Mouse (Mus musculus): Measurements from ENCODE around the gene Gpr61. TPM values are rescaled to one million over a fixed set of nuclear protein-coding genes. Genes with fewer than 3 reads are reported as not detected.

Gpr61 gene
- polyA plus RNA-seq, 1 experiment from 2014 or later: not detected

DNA sequence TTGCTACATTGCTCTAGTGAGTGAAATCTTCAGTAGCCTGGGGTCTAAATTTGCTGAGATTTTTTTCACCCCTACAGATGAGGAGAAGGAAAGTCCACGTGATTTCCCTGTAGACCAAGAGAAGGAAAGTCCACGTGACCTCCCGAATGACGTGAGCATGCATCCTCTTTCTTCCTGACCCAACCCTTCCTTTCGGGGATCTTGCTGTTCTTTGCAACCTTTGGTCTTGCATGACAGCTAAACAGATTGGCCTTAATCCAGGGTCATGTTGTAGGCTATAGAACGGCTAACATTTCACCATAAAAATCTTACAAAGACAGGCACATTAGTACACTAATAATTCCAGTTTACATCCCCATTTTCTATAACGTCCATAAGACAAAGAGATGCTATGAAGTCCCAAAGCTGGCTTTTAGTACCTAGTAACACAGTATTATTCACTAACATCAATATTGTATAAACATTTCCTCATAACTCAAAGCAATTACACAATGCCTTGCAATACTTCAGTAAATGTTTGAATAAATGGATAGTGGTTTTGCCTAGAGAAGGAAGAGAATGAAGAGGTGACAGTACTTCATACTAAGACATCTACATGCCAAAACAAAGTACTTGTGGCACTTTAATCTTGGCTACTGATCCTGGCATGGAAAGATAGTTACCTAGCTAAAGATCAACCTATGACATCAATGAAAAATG is 40.9 kb downstream of the Gpr61 start:
- Histone ChIP-seq H3K9ac (replicated peaks) (no peak overlapping the region), H3K9me3 (ENCODE audit: low read length) (no peaks in the 10 kb centered on the region), H3K4me2 (ENCODE audit: low read depth, low read length) (peak overlapping the region; percentile 26; the same call in 1 of the 2 replicates), H3K36me3 (replicated peaks; ENCODE audit: insufficient read depth, low read length) (peaks cover 76% of the 10 kb centered on the region), H3K4me1 (ENCODE audit: insufficient read depth) (peaks cover 15% of the 10 kb centered on the region), H3K27ac (ENCODE audit: low read depth) (peak overlapping the region; percentile 48; the same call in 1 of the 2 replicates), H3K4me3 (ENCODE audit: low read depth, low read length) (no peak overlapping the region), H3K27me3 (ENCODE audit: insufficient read depth, low read length) (no peaks in the 10 kb centered on the region)
- no peak for DNase-seq
- 65% methylated on average over 7 of the region's 7 CpGs for WGBS (ENCODE audit: insufficient replicate concordance)
- ATAC-seq: peak; percentile 77
- TF ChIP-seq EP300 (IDR thresholded peaks at IDR 0.05; ENCODE audit: low read depth): no peak; the same call in 1 of the 2 replicates
- no peak for TF ChIP-seq CTCF (IDR thresholded peaks at IDR 0.05; ENCODE audit: low read depth)

DNA sequence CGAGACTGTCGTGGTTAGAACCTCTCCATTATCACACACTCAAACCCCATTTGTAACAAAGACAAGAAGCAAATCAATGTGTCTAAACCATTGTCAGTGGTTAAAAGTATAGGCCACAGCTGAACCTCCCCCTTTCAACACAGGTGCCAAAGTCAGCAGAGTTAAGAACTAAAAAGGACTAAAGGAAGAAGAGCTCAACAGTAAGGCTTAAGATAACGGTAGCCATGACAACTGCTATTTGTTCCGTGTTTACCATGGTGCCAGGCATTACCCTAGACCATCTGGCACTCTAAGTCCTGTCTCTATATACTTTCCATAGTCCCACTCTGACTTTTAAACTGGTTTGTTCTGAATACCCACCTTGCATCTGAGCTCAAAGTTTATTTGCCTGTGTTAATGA is 42.0 kb downstream of the Gpr61 start:
- peaks cover 15% of the 10 kb centered on the region for H3K4me1 ChIP-seq (ENCODE audit: insufficient read depth)
- ATAC-seq (no peak), DNase-seq (no peak)
- H3K27ac ChIP-seq (ENCODE audit: low read depth): peak overlapping the region; percentile 34; the same call in 1 of the 2 replicates
- no peak overlapping the region for H3K4me2 ChIP-seq (ENCODE audit: low read depth, low read length)
- TF ChIP-seq CTCF (IDR thresholded peaks at IDR 0.05; ENCODE audit: low read depth) (no peak), EP300 (IDR thresholded peaks at IDR 0.05; ENCODE audit: low read depth) (no peak)
- no peak overlapping the region for H3K9ac ChIP-seq (replicated peaks)
- no peaks in the 10 kb centered on the region for H3K9me3 ChIP-seq (ENCODE audit: low read length)
- no peaks in the 10 kb centered on the region for H3K27me3 ChIP-seq (ENCODE audit: insufficient read depth, low read length)
- H3K36me3 ChIP-seq (replicated peaks; ENCODE audit: insufficient read depth, low read length): peaks cover 74% of the 10 kb centered on the region
- 73% methylated on average over 4 of the region's 4 CpGs for WGBS (ENCODE audit: insufficient replicate concordance)
- no peak overlapping the region for H3K4me3 ChIP-seq (ENCODE audit: low read depth, low read length)

GRCm38 (mm10) chr3:108112246-108112645 is 42.4 kb downstream of the Gpr61 start:
- Histone ChIP-seq H3K27ac (ENCODE audit: low read depth) (no peak overlapping the region; the same call in 1 of the 2 replicates), H3K27me3 (ENCODE audit: insufficient read depth, low read length) (no peaks in the 10 kb centered on the region), H3K9ac (replicated peaks) (no peak overlapping the region), H3K9me3 (ENCODE audit: low read length) (no peaks in the 10 kb centered on the region), H3K4me1 (ENCODE audit: insufficient read depth) (peaks cover 15% of the 10 kb centered on the region), H3K36me3 (replicated peaks; ENCODE audit: insufficient read depth, low read length) (peaks cover 72% of the 10 kb centered on the region), H3K4me2 (ENCODE audit: low read depth, low read length) (no peak overlapping the region), H3K4me3 (ENCODE audit: low read depth, low read length) (no peak overlapping the region)
- DNase-seq (no peak), ATAC-seq (no peak)
- WGBS (ENCODE audit: insufficient replicate concordance): 57% methylated on average over 7 of the region's 7 CpGs
- no peak for TF ChIP-seq EP300 (IDR thresholded peaks at IDR 0.05; ENCODE audit: low read depth)
- TF ChIP-seq CTCF (IDR thresholded peaks at IDR 0.05; ENCODE audit: low read depth): no peak

DNA sequence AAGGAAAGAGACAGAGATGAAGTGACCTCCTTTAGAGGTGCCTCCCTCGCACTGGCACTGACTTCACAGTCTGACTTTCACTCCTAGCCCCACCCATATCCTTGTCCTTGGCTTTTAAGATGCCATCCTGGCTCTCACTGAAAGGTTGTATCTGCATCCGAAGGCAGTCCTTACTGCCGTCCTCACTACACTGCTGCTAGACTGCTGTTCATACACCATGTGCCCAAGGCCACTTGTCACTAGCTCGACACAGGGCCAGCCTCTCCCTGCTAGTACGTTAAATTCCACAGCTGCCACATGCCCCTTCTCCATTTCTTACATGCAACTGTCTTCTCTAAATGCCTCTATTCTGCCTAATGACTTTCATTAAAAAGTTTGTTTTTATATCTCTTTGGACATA is 43.4 kb downstream of the Gpr61 start:
- H3K9me3 ChIP-seq (ENCODE audit: low read length): no peaks in the 10 kb centered on the region
- H3K36me3 ChIP-seq (replicated peaks; ENCODE audit: insufficient read depth, low read length): peaks cover 75% of the 10 kb centered on the region
- H3K27me3 ChIP-seq (ENCODE audit: insufficient read depth, low read length): no peaks in the 10 kb centered on the region
- H3K4me1 ChIP-seq (ENCODE audit: insufficient read depth): peaks cover 15% of the 10 kb centered on the region
- DNase-seq (no peak), ATAC-seq (no peak)
- H3K9ac ChIP-seq (replicated peaks): no peak overlapping the region
- H3K27ac ChIP-seq (ENCODE audit: low read depth): no peak overlapping the region
- no peak overlapping the region for H3K4me3 ChIP-seq (ENCODE audit: low read depth, low read length)
- WGBS (ENCODE audit: insufficient replicate concordance): 86% methylated on average over 5 of the region's 5 CpGs
- H3K4me2 ChIP-seq (ENCODE audit: low read depth, low read length): no peak overlapping the region
- TF ChIP-seq EP300 (IDR thresholded peaks at IDR 0.05; ENCODE audit: low read depth) (no peak), CTCF (IDR thresholded peaks at IDR 0.05; ENCODE audit: low read depth) (no peak)

DNA sequence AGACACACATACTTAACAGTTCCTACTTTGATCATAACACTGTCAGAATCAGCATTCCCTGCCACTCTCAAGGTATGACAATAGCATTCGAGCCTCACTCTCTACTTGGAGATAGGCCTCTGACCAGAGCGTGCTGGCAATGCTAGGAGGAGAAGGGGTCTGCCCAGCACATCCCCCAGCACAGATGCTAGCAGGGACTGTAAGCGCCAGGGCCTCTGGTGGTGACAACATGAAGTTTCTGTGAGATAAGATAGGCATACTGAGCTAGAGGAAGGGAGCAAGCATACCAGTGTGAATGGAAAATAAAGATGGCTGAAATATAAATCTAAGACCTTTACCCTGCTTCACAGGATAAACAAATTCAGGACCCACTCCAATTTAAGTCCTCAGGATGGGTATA is 49.4 kb downstream of the Gpr61 start:
- H3K4me3 ChIP-seq (ENCODE audit: low read depth, low read length): no peak overlapping the region
- H3K4me1 ChIP-seq (ENCODE audit: insufficient read depth): no peaks in the 10 kb centered on the region; the same call in none of the 2 replicates
- no peak for DNase-seq
- H3K4me2 ChIP-seq (ENCODE audit: low read depth, low read length): no peak overlapping the region
- ATAC-seq: peak; percentile 53; the same call in 1 of the 2 replicates
- 0 out of 2 replicates have a peak overlapping the region, but pooled peaks have one; percentile 19 for H3K27ac ChIP-seq (ENCODE audit: low read depth)
- no peaks in the 10 kb centered on the region for H3K27me3 ChIP-seq (ENCODE audit: insufficient read depth, low read length)
- H3K9ac ChIP-seq (replicated peaks): no peak overlapping the region
- TF ChIP-seq EP300 (IDR thresholded peaks at IDR 0.05; ENCODE audit: low read depth) (no peak), CTCF (IDR thresholded peaks at IDR 0.05; ENCODE audit: low read depth) (peak; percentile 28; the same call in 1 of the 2 replicates)
- peaks cover 46% of the 10 kb centered on the region for H3K36me3 ChIP-seq (replicated peaks; ENCODE audit: insufficient read depth, low read length)
- H3K9me3 ChIP-seq (ENCODE audit: low read length): no peaks in the 10 kb centered on the region
- 56% methylated on average over 3 of the region's 3 CpGs for WGBS (ENCODE audit: insufficient replicate concordance)

- no peak overlapping the region for H3K4me2 ChIP-seq (ENCODE audit: low read depth, low read length)
- H3K9ac ChIP-seq (replicated peaks): no peak overlapping the region
- no peak overlapping the region for H3K27ac ChIP-seq (ENCODE audit: low read depth)
- H3K4me1 ChIP-seq (ENCODE audit: insufficient read depth): peaks cover 20% of the 10 kb centered on the region
- TF ChIP-seq CTCF (IDR thresholded peaks at IDR 0.05; ENCODE audit: low read depth): no peak
- TF ChIP-seq EP300 (IDR thresholded peaks at IDR 0.05; ENCODE audit: low read depth): no peak
- H3K36me3 ChIP-seq (replicated peaks; ENCODE audit: insufficient read depth, low read length): peaks cover 20% of the 10 kb centered on the region
- no peak for ATAC-seq
- no peaks in the 10 kb centered on the region for H3K9me3 ChIP-seq (ENCODE audit: low read length)
- H3K4me3 ChIP-seq (ENCODE audit: low read depth, low read length): no peak overlapping the region
- no peak for DNase-seq
- no peaks in the 10 kb centered on the region for H3K27me3 ChIP-seq (ENCODE audit: insufficient read depth, low read length)
- WGBS (ENCODE audit: insufficient replicate concordance): 91% methylated on average over 6 of the region's 6 CpGs
Measured at GRCm38 (mm10) chr3:108102075-108102474, 52.6 kb downstream of the Gpr61 start.
